26 mouse cellular contexts compared by ENCODE assay signal in genomic region chr2:174802453-174802852, GRCm38 (mm10).
"Had no signal": no experiment of that assay in that cellular context is flagged by ENCODE, and none has a peak within 500 bp of the region (broad histone marks: within the 10 kb centered on the region; RNA-seq: fewer than 3 reads in every experiment).

No protein-coding gene starts in this region.

- DNase-seq: gastrocnemius, adult 2 months; gastrocnemius, postnatal 10 days; gastrocnemius, postnatal 25 days; heart, adult 11 months; heart, postnatal 10 days; heart, postnatal 4 days; kidney, adult 11 months; kidney, adult 2 months; kidney, adult 9 months; kidney, postnatal 25 days; kidney, postnatal 4 days; liver; liver, embryonic 13.5 days had no signal

- H3K9me3 ChIP-seq: heart, embryonic 10.5 days; kidney, embryonic 15.5 days; limb, embryonic 10.5 days; liver, embryonic 13.5 days had no signal

- H3K27ac ChIP-seq: gastrocnemius, adult 2 months; heart, embryonic 10.5 days; hindbrain, embryonic 13.5 days; hindbrain, embryonic 15.5 days; hindbrain, postnatal 0 days; kidney, embryonic 15.5 days; kidney, postnatal 0 days; layer of hippocampus, adult 2 months; left cerebral cortex, adult 2 months; limb, embryonic 10.5 days; limb, embryonic 12.5 days; liver, embryonic 13.5 days had no signal

- H3K4me3 ChIP-seq: gastrocnemius, adult 2 months; heart, embryonic 10.5 days; heart, embryonic 12.5 days; hindbrain, embryonic 13.5 days; hindbrain, embryonic 15.5 days; kidney, embryonic 15.5 days; layer of hippocampus, adult 2 months; left cerebral cortex, adult 2 months; limb, embryonic 10.5 days; limb, embryonic 12.5 days; liver, embryonic 13.5 days had no signal

- H3K9ac ChIP-seq: heart, embryonic 12.5 days; hindbrain, embryonic 13.5 days; hindbrain, embryonic 15.5 days; kidney, embryonic 15.5 days; limb, embryonic 12.5 days; liver, embryonic 13.5 days had no signal

- H3K27me3 ChIP-seq: heart, embryonic 12.5 days; hindbrain, embryonic 13.5 days; hindbrain, embryonic 15.5 days; kidney, embryonic 15.5 days; limb, embryonic 12.5 days; liver, embryonic 13.5 days had no signal

- H3K36me3 ChIP-seq: heart, embryonic 10.5 days; heart, embryonic 12.5 days; hindbrain, embryonic 13.5 days; hindbrain, embryonic 15.5 days; kidney, embryonic 15.5 days; limb, embryonic 10.5 days; limb, embryonic 12.5 days; liver, embryonic 13.5 days had no signal

- H3K4me2 ChIP-seq: heart, embryonic 12.5 days; hindbrain, embryonic 13.5 days; hindbrain, embryonic 15.5 days; kidney, embryonic 15.5 days; limb, embryonic 12.5 days; liver, embryonic 11.5 days; liver, embryonic 13.5 days had no signal

- H3K4me1 ChIP-seq: heart, embryonic 10.5 days; heart, embryonic 12.5 days; hindbrain, embryonic 13.5 days; hindbrain, embryonic 15.5 days; kidney, embryonic 15.5 days; limb, embryonic 10.5 days; limb, embryonic 12.5 days; liver, embryonic 13.5 days had no signal

- ATAC-seq: hindbrain, postnatal 0 days; intestine, embryonic 16.5 days had no signal
